In genomic region chr4:138379091-138379840, GRCm38 (mm10) we compare ENCODE assay signal across 9 mouse cellular contexts. TPM values are rescaled to one million over a fixed set of nuclear protein-coding genes. Genes with fewer than 3 reads are reported as not detected.
DNase-seq lines count a peak whose midpoint lies in the region; ATAC-seq lines count a peak whose summit lies in the region.
"Had no signal": no experiment of that assay in that cellular context is flagged by ENCODE, and none has a peak within 500 bp of the region (broad histone marks: within the 10 kb centered on the region; RNA-seq: fewer than 3 reads in every experiment).

No protein-coding gene starts in this region.

- no peaks in the 10 kb centered on the region for H3K36me3 ChIP-seq in embryonic facial prominence, embryonic 14.5 days (ENCODE audit: control insufficient read depth, insufficient read depth, low read length)

- no peak overlapping the region for H3K4me2 ChIP-seq in embryonic facial prominence, embryonic 14.5 days (ENCODE audit: low read depth, low read length)

- H3K4me1 ChIP-seq in embryonic facial prominence, embryonic 14.5 days (ENCODE audit: control insufficient read depth, insufficient read depth, low read length), result no peaks in the 10 kb centered on the region

- H3K4me3 ChIP-seq in embryonic facial prominence, embryonic 14.5 days (ENCODE audit: low read depth, low read length), result no peak overlapping the region

- H3K9ac ChIP-seq in embryonic facial prominence, embryonic 14.5 days (ENCODE audit: low read depth, low read length), result no peak overlapping the region

- no peaks in the 10 kb centered on the region for H3K9me3 ChIP-seq in embryonic facial prominence, embryonic 14.5 days (ENCODE audit: control insufficient read depth, low read length)

- 56% methylated on average over 14 of the region's 14 CpGs for WGBS in embryonic facial prominence, embryonic 14.5 days

- ATAC-seq in embryonic facial prominence, embryonic 14.5 days (ENCODE audit: low read depth), result no peak

- peak; percentile 68 for DNase-seq in MEL-GATA-1-ER (ENCODE audit: extremely low read depth, low read depth)
- DNase-seq in adrenal gland, postnatal 25 days, result peak; percentile 79
- DNase-seq in embryonic facial prominence, embryonic 14.5 days (ENCODE audit: low spot score), result peak; percentile 69
- peak; percentile 77 to 86 for DNase-seq in heart, postnatal 10 days
- DNase-seq in layer of hippocampus, adult 9-10 months (ENCODE audit: low spot score), result peak; percentile 56
- DNase-seq in lung, postnatal 36 days, result peak; percentile 89
- peak; percentile 65 to 81 for DNase-seq in right cerebral cortex, adult 2 months (ENCODE audit: low spot score in 2 of 2)
- no peak for DNase-seq in T-cell, adult 2 months (ENCODE audit: low spot score)

- intact Hi-C loops in heart, postnatal 10 days (cut with DNase I), result loop anchor here (1.0 kb wide), 3 partner anchors 47 to 60 kb away; partner anchors contain the start of gene Pink1

- H3K27me3 ChIP-seq in embryonic facial prominence, embryonic 14.5 days (replicated peaks; ENCODE audit: control insufficient read depth, insufficient read depth, low read length), result no peaks in the 10 kb centered on the region

- H3K27ac ChIP-seq in embryonic facial prominence, embryonic 14.5 days (replicated peaks; ENCODE audit: low read depth, low read length), result no peak overlapping the region

RNA-seq across cellular contexts. Expression of gene Cda, which starts 11.5 kb away (rescaled TPM):
- total RNA-seq in adrenal gland, postnatal 25 days (2021), result 13.8 and 20.3 TPM in 2 replicates
- 6.3 and 10.1 TPM in 2 replicates for polyA plus RNA-seq in embryonic facial prominence, embryonic 14.5 days (2014; fragmentation: Nextera tagmentation; extraction: Ambion mirVana)
- 1 to 10 TPM; 4.5 to 6.7 TPM for total RNA-seq in heart, postnatal 10 days (2021)

RNA-seq across cellular contexts. Expression of gene Fam43b, which starts 17.1 kb away (rescaled TPM):
- total RNA-seq in adrenal gland, postnatal 25 days (2021), result 2.9 and 3.1 TPM in 2 replicates
- 0.24 and 0.29 TPM in 2 replicates for polyA plus RNA-seq in embryonic facial prominence, embryonic 14.5 days (2014; fragmentation: Nextera tagmentation; extraction: Ambion mirVana)
- not detected for total RNA-seq in heart, postnatal 10 days (2021)
- polyA plus RNA-seq: large intestine, adult 2 months had no signal

RNA-seq across cellular contexts. Expression of gene Pink1, which starts 53.2 kb away (rescaled TPM):
- 161 and 201 TPM in 2 replicates for total RNA-seq in adrenal gland, postnatal 25 days (2021)
- 30.5 and 32.6 TPM in 2 replicates for polyA plus RNA-seq in embryonic facial prominence, embryonic 14.5 days (2014; fragmentation: Nextera tagmentation; extraction: Ambion mirVana)
- 100 to 1,000 TPM; 272 to 301 TPM for total RNA-seq in heart, postnatal 10 days (2021)

RNA-seq across cellular contexts. Expression of gene Mul1, which starts 55.2 kb away (rescaled TPM):
- total RNA-seq in adrenal gland, postnatal 25 days (2021), result 26.7 and 50.4 TPM in 2 replicates
- 19.5 and 22.0 TPM in 2 replicates for polyA plus RNA-seq in embryonic facial prominence, embryonic 14.5 days (2014; fragmentation: Nextera tagmentation; extraction: Ambion mirVana)
- 10 to 100 TPM; 70.6 to 72.2 TPM for total RNA-seq in heart, postnatal 10 days (2021)
